Mouse (Mus musculus) right cerebral cortex, postnatal 36 days (tissue): Measurements from ENCODE around the gene Gpr173.
"Not testable (repeated sequence)": the region's sequence is repeated elsewhere in the genome, so short reads cannot be mapped to it uniquely, and the experiment has no call there.

Experiments used
- DNase-seq, 2 experiments: peaks; one replicate each; pipeline ENCODE4 v3.0.0; 2022; ENCODE audit warnings: low spot score in 2 of 2, mixed read lengths in 1 of 2

Gpr173 gene

GRCm38 (mm10) chrX:152368397-152369273 lies at the start of gene Gpr173:
TSS of gene Gpr173 (minus strand) at chrX:152368704.
- peak; percentile 38 to 41 for DNase-seq

GRCm38 (mm10) chrX:152403251-152403650 lies 34.7 kb upstream of the Gpr173 start:
- no peak for DNase-seq

GRCm38 (mm10) chrX:152400096-152400495 lies 31.6 kb upstream of the Gpr173 start:
- DNase-seq = no peak

- DNase-seq = no peak
These were observed 479 bp downstream of the Gpr173 start for GRCm38 (mm10) chrX:152368054-152368396.

DNA sequence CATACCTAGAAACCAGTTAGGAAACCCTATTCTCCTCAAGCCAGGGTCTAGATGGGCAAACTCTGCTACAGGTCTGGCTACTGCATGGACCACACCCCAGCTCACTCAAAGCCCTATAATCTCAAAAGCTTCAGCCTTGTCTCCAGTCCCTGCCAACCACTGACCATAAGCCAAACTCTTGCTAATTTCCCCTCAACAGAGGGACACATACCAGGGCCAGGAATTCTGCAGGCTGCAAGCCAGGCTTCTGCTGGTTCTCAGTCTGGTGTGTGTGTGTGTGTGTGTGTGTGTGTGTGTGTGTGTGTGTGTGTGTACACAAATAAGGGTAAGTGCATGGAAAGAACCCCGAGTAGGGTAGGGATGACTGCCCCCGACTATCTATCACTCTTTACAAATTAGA lies 2.1 kb downstream of the Gpr173 start:
- no peak for DNase-seq

DNA sequence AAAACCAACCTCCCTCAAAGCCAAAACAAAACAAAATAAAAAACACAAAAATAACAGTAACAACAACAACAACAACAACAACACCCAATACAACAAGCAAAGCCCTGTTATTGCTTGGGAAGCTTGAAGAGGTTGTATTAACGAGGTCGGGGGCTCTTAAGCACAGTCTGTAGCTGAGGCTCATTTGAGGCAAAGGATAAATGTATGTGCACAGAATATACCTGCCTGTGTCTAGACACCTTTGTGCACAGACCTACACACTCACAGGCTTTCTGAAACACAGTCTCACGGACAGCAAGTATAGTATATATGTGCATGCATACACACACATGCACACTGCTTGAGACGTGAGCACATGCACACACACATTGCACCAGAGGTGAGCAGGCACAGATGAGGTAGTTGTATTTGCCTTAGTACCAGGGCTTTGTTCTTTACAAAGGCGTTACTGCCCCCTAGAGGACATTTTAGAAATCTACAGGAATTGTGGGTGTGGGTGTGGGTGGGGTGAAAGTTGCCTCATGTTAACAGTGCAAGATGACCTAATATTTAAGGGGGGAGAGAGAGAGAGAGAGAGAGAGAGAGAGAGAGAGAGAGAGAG lies 15.9 kb downstream of the Gpr173 start:
- DNase-seq = no peak

GRCm38 (mm10) chrX:152347041-152347440 lies 21.5 kb downstream of the Gpr173 start:
- DNase-seq = no peak

- DNase-seq = no peak
These were observed 21.9 kb downstream of the Gpr173 start for GRCm38 (mm10) chrX:152346587-152346986.

GRCm38 (mm10) chrX:152342903-152343302 lies 25.6 kb downstream of the Gpr173 start:
- DNase-seq = no peak

DNA sequence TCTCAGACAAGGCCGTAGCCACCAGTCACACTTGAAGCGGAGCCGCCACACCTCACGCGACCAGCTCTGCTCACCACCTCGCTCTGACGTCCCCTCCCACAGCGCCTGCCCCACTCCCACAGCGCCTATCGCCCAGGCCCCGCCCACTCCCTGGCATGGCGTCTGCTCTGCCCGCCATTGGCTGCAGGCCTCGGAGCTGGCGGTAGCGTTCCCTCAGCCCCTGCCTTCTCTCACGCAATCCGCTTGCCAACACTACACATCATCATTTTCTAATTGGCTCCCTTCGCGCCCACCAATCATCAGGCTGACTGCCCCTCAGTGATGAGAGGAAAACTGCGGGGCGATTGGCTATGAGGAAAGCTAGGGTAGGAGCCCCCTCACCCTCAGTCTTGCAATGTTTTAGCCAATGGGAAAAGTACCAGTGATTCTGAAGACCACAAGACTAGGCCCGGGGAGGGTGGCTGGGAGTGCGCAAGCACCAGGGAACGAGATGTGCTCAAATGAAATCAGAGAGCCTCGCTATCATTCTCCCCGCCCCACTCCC lies 26.1 kb downstream of the Gpr173 start, which contains the start of gene Tspyl2:
Tspyl2 (minus strand) TSS at position 68 of the 544 bp plus-strand sequence.
- peak; percentile 93 to 95 for DNase-seq

- DNase-seq = no peak
These were observed 27.0 kb downstream of the Gpr173 start for GRCm38 (mm10) chrX:152341496-152341895.

DNA sequence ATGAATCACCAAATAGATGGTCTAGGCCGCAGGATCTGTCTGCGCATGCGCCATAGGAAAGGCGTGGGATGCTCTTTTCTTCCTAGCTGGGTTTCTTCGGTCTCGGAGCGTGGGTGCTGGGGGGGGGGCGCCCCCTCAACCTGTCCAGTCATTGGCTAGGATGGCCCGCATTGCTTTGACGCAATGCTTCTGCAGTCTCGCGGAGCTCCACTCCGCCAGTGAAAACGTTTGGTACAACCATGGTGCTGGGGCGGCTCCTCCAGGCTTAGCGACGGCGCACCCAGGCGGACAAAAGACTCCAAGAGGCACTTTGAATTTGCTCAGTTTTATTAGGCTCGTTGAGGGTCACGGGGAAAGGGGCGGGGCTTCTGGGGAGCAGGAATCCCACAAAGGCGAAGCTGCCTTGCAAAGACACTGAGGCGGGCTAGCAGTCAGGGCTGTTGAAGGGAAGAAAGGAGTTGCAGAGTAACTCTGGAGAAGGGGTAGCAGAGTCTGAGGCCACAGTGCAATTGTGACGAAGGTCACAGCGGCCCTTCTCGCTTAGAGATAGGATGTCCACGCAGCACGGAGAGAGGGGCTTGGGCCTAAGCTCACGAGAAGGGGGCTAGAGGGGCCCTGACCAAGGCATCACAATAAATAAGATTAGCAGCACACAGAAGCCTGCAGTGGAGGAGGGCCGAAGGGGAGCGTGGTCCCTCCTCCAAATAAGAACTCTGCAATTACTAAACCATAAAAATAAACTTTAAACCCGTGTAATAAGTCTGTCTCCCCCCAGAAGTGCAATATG lies 31.8 kb downstream of the Gpr173 start:
- peak; percentile 83 to 91 for DNase-seq

DNA sequence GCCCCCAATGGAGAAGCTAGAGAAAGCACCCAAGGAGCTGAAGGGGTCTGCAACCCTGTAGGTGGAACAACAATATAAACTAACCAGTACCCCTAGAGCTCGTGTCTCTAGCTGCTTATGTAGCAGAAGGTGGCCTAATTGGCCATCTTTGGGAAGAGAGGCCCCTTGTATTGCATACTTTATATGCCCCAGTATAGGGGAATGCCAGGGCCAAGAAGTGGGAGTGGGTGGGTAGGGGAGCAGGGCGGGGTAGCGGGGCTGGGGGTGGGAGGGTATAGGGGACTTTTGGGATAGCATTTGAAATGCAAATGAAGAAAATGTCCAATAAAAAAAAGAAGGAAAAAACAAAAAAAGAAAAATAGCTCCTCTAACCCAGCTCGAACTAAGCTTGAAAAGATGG lies 32.4 kb downstream of the Gpr173 start:
- DNase-seq = not testable (repeated sequence)

GRCm38 (mm10) chrX:152329400-152329799 lies 39.1 kb downstream of the Gpr173 start:
- not testable (repeated sequence) for DNase-seq

DNA sequence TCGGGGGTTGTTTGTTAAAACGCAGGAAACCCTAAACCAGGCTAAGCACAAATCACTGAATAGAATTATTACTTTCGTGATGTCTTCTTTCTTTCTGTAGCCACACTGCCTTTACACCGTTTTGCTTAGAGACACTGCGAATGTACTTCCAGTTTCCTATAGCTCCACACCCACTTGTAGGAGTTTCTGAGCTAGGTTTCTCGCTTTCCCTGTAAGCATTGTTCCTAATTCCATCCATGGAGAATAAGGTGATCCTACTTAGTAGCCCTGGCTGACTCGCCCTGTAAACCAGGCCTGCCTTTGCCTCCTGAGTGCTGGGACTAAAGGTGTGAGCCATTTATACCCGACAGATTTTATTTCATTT lies 40.8 kb downstream of the Gpr173 start:
- no peak for DNase-seq

DNA sequence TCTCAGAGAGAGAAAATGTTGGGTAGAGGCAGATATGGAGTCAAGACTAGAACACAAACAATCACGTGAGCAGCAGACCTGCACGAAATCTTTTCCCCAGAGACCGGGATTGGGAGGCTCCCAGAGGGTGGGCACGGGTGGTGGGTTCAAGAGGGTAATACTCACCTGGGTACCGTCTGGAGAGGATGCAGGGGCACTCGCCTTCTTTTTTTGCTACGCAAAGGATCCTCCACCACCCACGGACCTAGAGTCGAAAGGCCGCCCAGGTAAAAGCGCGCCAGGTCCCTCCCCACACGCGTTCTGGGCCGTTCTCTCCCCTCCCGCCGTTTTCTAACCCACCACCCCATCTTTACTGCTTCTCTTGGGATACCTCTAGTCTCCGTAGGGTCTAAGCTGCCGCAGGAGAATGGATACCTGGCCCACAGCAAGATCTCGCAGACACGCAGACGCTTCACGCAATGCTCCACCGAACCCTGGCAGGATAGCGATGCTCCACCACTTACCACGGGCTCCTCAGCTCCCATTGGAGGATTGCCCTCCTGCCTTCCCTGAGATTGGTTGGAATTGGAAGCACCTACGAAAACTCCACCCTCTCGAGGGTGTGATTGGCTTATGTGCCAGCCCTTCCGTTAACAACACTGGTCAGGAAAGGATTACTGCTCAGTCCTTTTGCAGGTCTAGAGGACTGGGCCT lies 41.4 kb downstream of the Gpr173 start, which contains the start of gene Kantr:
Kantr (minus strand) TSS at position 500 of the 693 bp plus-strand sequence.
- peak; percentile 72 to 79 for DNase-seq

DNA sequence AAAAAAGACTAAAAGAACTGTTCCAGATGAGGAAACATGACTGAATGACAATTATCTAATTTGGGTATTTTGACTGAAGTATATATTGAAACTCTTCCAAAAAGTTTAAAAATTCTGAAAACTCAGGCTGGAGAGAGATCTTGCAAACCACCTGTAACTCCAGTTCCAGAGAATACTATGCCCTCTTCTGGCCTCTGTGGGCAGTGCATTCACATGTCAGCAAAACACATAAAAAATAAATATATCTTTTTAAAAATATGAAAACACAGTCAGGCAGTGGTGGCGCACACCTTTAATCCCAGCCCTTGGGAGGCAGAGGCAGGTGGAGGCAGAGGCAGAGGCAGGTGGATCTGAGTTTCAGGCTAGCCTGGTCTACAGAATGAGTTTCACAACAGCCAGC lies 44.9 kb downstream of the Gpr173 start:
- no peak for DNase-seq

GRCm38 (mm10) chrX:152322776-152323175 lies 45.7 kb downstream of the Gpr173 start:
- DNase-seq = no peak

DNA sequence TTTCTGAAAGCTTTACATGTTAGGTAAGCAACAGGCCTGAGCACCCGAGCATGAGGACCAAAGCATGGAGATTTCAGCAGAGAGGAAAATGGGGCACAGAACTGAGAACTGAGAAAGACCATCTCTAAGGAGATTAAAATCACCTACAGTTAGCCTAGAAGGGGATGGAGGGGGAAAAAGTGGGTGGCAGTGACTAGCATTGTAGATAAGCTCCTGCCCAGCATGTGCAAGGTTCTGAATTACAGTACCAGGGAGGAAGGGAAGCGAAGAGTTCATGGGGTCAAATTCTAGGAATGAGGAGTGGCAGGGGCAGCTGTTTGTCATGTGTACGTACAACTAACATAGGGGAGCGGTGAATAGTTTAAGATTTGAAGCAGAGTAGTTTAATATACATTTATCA lies 48.0 kb downstream of the Gpr173 start:
- no peak for DNase-seq

GRCm38 (mm10) chrX:152307942-152308341 lies 60.6 kb downstream of the Gpr173 start:
- DNase-seq = no peak

- DNase-seq = no peak
These were observed 61.1 kb downstream of the Gpr173 start for GRCm38 (mm10) chrX:152307371-152307770.
